Mouse (Mus musculus) adrenal gland, postnatal 4 days (tissue): ENCODE results near the gene Cdc34b. TPM values are rescaled to one million over a fixed set of nuclear protein-coding genes. Genes with fewer than 3 reads are reported as not detected.
"Not testable (repeated sequence)": the region's sequence is repeated elsewhere in the genome, so short reads cannot be mapped to it uniquely, and the experiment has no call there.

Source experiments
- DNase-seq, 2 experiments: peaks; one replicate each; pipeline ENCODE4 v3.0.0; 2021 to 2022; ENCODE audit warnings: low spot score in 2 of 2, mixed read lengths in 2 of 2
- long read RNA-seq, 2 experiments: library from polyadenylated mRNA; stranded (forward); transcript quantifications; one replicate each; pipeline ENCODE4 v2.0.0; 2021
- total RNA-seq, 2 experiments: library from RNA; stranded (reverse); gene quantifications; 2 replicates each; pipeline ENCODE4 v1.2.3; 2021

The Cdc34b gene
- under 1 TPM; 0.67 to 0.87 TPM for total RNA-seq
- long read RNA-seq, experiment 1, partial matches to known transcripts, result 0 of 1 reads
- long read RNA-seq, experiment 1, other reads (novel, unspliced or antisense), result 0 of 1 reads
- long read RNA-seq, experiment 2, result 0 reads

GRCm38 (mm10) chr11:94741732-94742272 lies at the start of gene Cdc34b:
TSS of gene Cdc34b (plus strand) at chr11:94741782.
- DNase-seq, result no peak

- DNase-seq, result not testable (repeated sequence)
Measured at GRCm38 (mm10) chr11:94692502-94692901, 49.1 kb upstream of the Cdc34b start.

GRCm38 (mm10) chr11:94695508-94695907 lies 46.1 kb upstream of the Cdc34b start:
- no peak for DNase-seq

GRCm38 (mm10) chr11:94697140-94697539 lies 44.4 kb upstream of the Cdc34b start:
- DNase-seq, result no peak

- no peak for DNase-seq
Measured at GRCm38 (mm10) chr11:94697703-94698464, 43.7 kb upstream of the Cdc34b start.

- DNase-seq, result no peak
Measured at GRCm38 (mm10) chr11:94699399-94699798, 42.2 kb upstream of the Cdc34b start.

- DNase-seq, result no peak
Measured at GRCm38 (mm10) chr11:94701401-94702215, 40.0 kb upstream of the Cdc34b start.

- no peak for DNase-seq
Measured at GRCm38 (mm10) chr11:94702216-94702610, 39.4 kb upstream of the Cdc34b start.

- no peak for DNase-seq
Measured at GRCm38 (mm10) chr11:94704020-94704419, 37.6 kb upstream of the Cdc34b start.

- DNase-seq, result no peak
Measured at GRCm38 (mm10) chr11:94704472-94704871, 37.1 kb upstream of the Cdc34b start, which contains the start of gene Gm11541. TSS of gene Gm11541 (minus strand) at chr11:94704499.

- no peak for DNase-seq
Measured at GRCm38 (mm10) chr11:94713246-94713860, 28.2 kb upstream of the Cdc34b start.

GRCm38 (mm10) chr11:94715622-94716021 lies 26.0 kb upstream of the Cdc34b start:
- no peak for DNase-seq

- peak in 1 of 2 experiments; percentile 29 for DNase-seq
Measured at GRCm38 (mm10) chr11:94716754-94717153, 24.8 kb upstream of the Cdc34b start.

- DNase-seq, result no peak
Measured at GRCm38 (mm10) chr11:94717239-94717638, 24.3 kb upstream of the Cdc34b start.

- DNase-seq, result no peak
Measured at GRCm38 (mm10) chr11:94718113-94718909, 23.3 kb upstream of the Cdc34b start.

GRCm38 (mm10) chr11:94719216-94719615 lies 22.4 kb upstream of the Cdc34b start:
- no peak for DNase-seq

GRCm38 (mm10) chr11:94727306-94727705 lies 14.3 kb upstream of the Cdc34b start:
- DNase-seq, result no peak

- no peak for DNase-seq
Measured at GRCm38 (mm10) chr11:94728545-94728944, 13.0 kb upstream of the Cdc34b start.

GRCm38 (mm10) chr11:94729565-94729964 lies 12.0 kb upstream of the Cdc34b start:
- no peak for DNase-seq

GRCm38 (mm10) chr11:94730261-94730660 lies 11.3 kb upstream of the Cdc34b start:
- peak in 1 of 2 experiments; percentile 55 for DNase-seq
